Mouse (Mus musculus) hindbrain, embryonic 10.5 days (tissue): ENCODE measurements at regions not wholly inside any gene's neighbourhood (a gene's known extent, or its start where the extent isn't known, plus 50 kb on each side); places are given as distances from the start of the nearest gene placed in this dataset.
A peak's percentile ranks its signal among the peaks of the same experiment; 100 is the strongest.

Experiments
- DNase-seq: peaks from one replicate; pipeline ENCODE4 v3.0.0-alpha.2; 2017; ENCODE audit warnings: low spot score
- H3K27ac ChIP-seq: fragments of 300-500 bp; sonication (generic); 2 replicates; pipeline ENCODE4 v1.5.1; 2016; ENCODE audit warnings: mild to moderate bottlenecking, moderate library complexity
- H3K27me3 ChIP-seq: fragments of 300-500 bp; sonication (generic); 2 replicates; pipeline ENCODE4 v1.6.1; 2016; ENCODE audit warnings: mild to moderate bottlenecking; ENCODE audit not compliant: poor library complexity, insufficient read depth, severe bottlenecking
- H3K36me3 ChIP-seq: fragments of 300-500 bp; sonication (generic); 2 replicates; pipeline ENCODE4 v1.6.1; 2016; ENCODE audit warnings: mild to moderate bottlenecking, moderate library complexity
- H3K4me1 ChIP-seq: fragments of 300-500 bp; sonication (generic); replicated peaks from 2 replicates; pipeline ENCODE4 v1.6.1; 2016; ENCODE audit warnings: mild to moderate bottlenecking
- H3K4me3 ChIP-seq: fragments of 300-500 bp; sonication (generic); 2 replicates; pipeline ENCODE4 v1.5.1; 2016; ENCODE audit warnings: mild to moderate bottlenecking, moderate library complexity
- H3K9me3 ChIP-seq: fragments of 300-500 bp; sonication (generic); 2 replicates; pipeline ENCODE4 v1.6.1; 2016; ENCODE audit warnings: mild to moderate bottlenecking, moderate library complexity
- WGBS: fragments of 180-500 bp; shearing (Covaris S2); methylation state at CpG from one replicate; pipeline ENCODE4 v1.1.7; 2016; 5-methylcytosine and 5-hydroxymethylcytosine counted together

GRCm38 (mm10) chr6:100923070-100923469 is 89.6 kb downstream of the Ppp4r2 start:
- Histone ChIP-seq H3K4me1 (no peaks in the 10 kb centered on the region), H3K36me3 (no peaks in the 10 kb centered on the region), H3K27me3 (no peaks in the 10 kb centered on the region), H3K4me3 (no peak overlapping the region), H3K27ac (no peak overlapping the region), H3K9me3 (no peaks in the 10 kb centered on the region)
- 80% methylated on average over 7 of the region's 7 CpGs for WGBS
- no peak for DNase-seq

GRCm38 (mm10) chr6:100923686-100924085 is 90.3 kb downstream of the Ppp4r2 start:
- no peak for DNase-seq
- no peaks in the 10 kb centered on the region for H3K9me3 ChIP-seq
- H3K4me1 ChIP-seq, result no peaks in the 10 kb centered on the region
- no peak overlapping the region for H3K4me3 ChIP-seq
- 71% methylated on average over 4 of the region's 4 CpGs for WGBS
- no peaks in the 10 kb centered on the region for H3K27me3 ChIP-seq
- H3K27ac ChIP-seq, result no peak overlapping the region
- H3K36me3 ChIP-seq, result no peaks in the 10 kb centered on the region

GRCm38 (mm10) chr6:100928791-100929758 is 95.7 kb downstream of the Ppp4r2 start:
- peaks cover 13% of the 10 kb centered on the region; the same call in 1 of the 2 replicates for H3K4me1 ChIP-seq
- no peaks in the 10 kb centered on the region for H3K9me3 ChIP-seq
- no peak overlapping the region for H3K4me3 ChIP-seq
- H3K27ac ChIP-seq, result no peak overlapping the region
- no peak for DNase-seq
- H3K36me3 ChIP-seq, result no peaks in the 10 kb centered on the region
- WGBS, result 78% methylated on average over 16 of the region's 16 CpGs
- H3K27me3 ChIP-seq, result no peaks in the 10 kb centered on the region

GRCm38 (mm10) chr6:100929759-100930358 is 96.4 kb downstream of the Ppp4r2 start:
- no peak for DNase-seq
- Histone ChIP-seq H3K27me3 (no peaks in the 10 kb centered on the region), H3K27ac (no peak overlapping the region), H3K4me1 (peaks cover 13% of the 10 kb centered on the region; the same call in 1 of the 2 replicates), H3K9me3 (no peaks in the 10 kb centered on the region), H3K36me3 (no peaks in the 10 kb centered on the region), H3K4me3 (no peak overlapping the region)
- WGBS, result 58% methylated on average over 10 of the region's 10 CpGs

GRCm38 (mm10) chr6:100930706-100931105 is 97.3 kb downstream of the Ppp4r2 start:
- Histone ChIP-seq H3K9me3 (no peaks in the 10 kb centered on the region), H3K27ac (0 out of 2 replicates have a peak overlapping the region, but pooled peaks have one; percentile 16), H3K4me3 (no peak overlapping the region), H3K36me3 (no peaks in the 10 kb centered on the region), H3K4me1 (peaks cover 13% of the 10 kb centered on the region; the same call in 1 of the 2 replicates), H3K27me3 (no peaks in the 10 kb centered on the region)
- WGBS, result 75% methylated on average over 6 of the region's 6 CpGs
- no peak for DNase-seq

GRCm38 (mm10) chr6:100934424-100934823 is 101.0 kb downstream of the Ppp4r2 start:
- H3K27me3 ChIP-seq, result no peaks in the 10 kb centered on the region
- DNase-seq, result no peak
- no peak overlapping the region for H3K27ac ChIP-seq
- peaks cover 9% of the 10 kb centered on the region; the same call in 1 of the 2 replicates for H3K4me1 ChIP-seq
- H3K4me3 ChIP-seq, result no peak overlapping the region
- H3K36me3 ChIP-seq, result no peaks in the 10 kb centered on the region
- H3K9me3 ChIP-seq, result no peaks in the 10 kb centered on the region
- 94% methylated on average over 5 of the region's 5 CpGs for WGBS

- Histone ChIP-seq H3K9me3 (no peaks in the 10 kb centered on the region), H3K4me1 (no peaks in the 10 kb centered on the region), H3K4me3 (no peak overlapping the region), H3K27me3 (no peaks in the 10 kb centered on the region), H3K27ac (no peak overlapping the region), H3K36me3 (no peaks in the 10 kb centered on the region)
- 90% methylated on average over 1 of the region's 1 CpGs for WGBS
- no peak for DNase-seq
Observed at GRCm38 (mm10) chr6:100937802-100938201, 104.4 kb downstream of the Ppp4r2 start.

- H3K36me3 ChIP-seq, result no peaks in the 10 kb centered on the region
- no peaks in the 10 kb centered on the region for H3K9me3 ChIP-seq
- H3K4me1 ChIP-seq, result no peaks in the 10 kb centered on the region
- H3K4me3 ChIP-seq, result no peak overlapping the region
- no peak for DNase-seq
- WGBS, result 80% methylated on average over 11 of the region's 11 CpGs
- H3K27ac ChIP-seq, result no peak overlapping the region
- no peaks in the 10 kb centered on the region for H3K27me3 ChIP-seq
Observed at GRCm38 (mm10) chr6:100938376-100938775, 105.0 kb downstream of the Ppp4r2 start.

GRCm38 (mm10) chr6:100939042-100939441 is 105.6 kb downstream of the Ppp4r2 start:
- no peak for DNase-seq
- 86% methylated on average over 12 of the region's 12 CpGs for WGBS
- Histone ChIP-seq H3K27ac (no peak overlapping the region), H3K9me3 (no peaks in the 10 kb centered on the region), H3K4me3 (no peak overlapping the region), H3K36me3 (no peaks in the 10 kb centered on the region), H3K27me3 (no peaks in the 10 kb centered on the region), H3K4me1 (no peaks in the 10 kb centered on the region)

- WGBS, result 83% methylated on average over 5 of the region's 5 CpGs
- DNase-seq, result no peak
Observed at GRCm38 (mm10) chr6:100939766-100940165, 106.3 kb downstream of the Ppp4r2 start.

GRCm38 (mm10) chr6:100941686-100942085 is 108.3 kb downstream of the Ppp4r2 start:
- Histone ChIP-seq H3K4me1 (no peaks in the 10 kb centered on the region), H3K27ac (no peak overlapping the region), H3K4me3 (no peak overlapping the region), H3K9me3 (no peaks in the 10 kb centered on the region), H3K27me3 (no peaks in the 10 kb centered on the region), H3K36me3 (no peaks in the 10 kb centered on the region)
- WGBS, result 87% methylated on average over 2 of the region's 2 CpGs
- DNase-seq, result no peak

More at GRCm38 (mm10) chr6:100939766-100940165, 106.3 kb downstream of the Ppp4r2 start:
- no peaks in the 10 kb centered on the region for H3K27me3 ChIP-seq
- H3K9me3 ChIP-seq, result no peaks in the 10 kb centered on the region
- no peak overlapping the region for H3K27ac ChIP-seq
- no peaks in the 10 kb centered on the region for H3K4me1 ChIP-seq
- no peaks in the 10 kb centered on the region for H3K36me3 ChIP-seq
- H3K4me3 ChIP-seq, result no peak overlapping the region

- Histone ChIP-seq H3K4me1 (peaks cover 4% of the 10 kb centered on the region; the same call in 1 of the 2 replicates), H3K27me3 (no peaks in the 10 kb centered on the region), H3K27ac (no peak overlapping the region), H3K4me3 (no peak overlapping the region), H3K36me3 (no peaks in the 10 kb centered on the region), H3K9me3 (no peaks in the 10 kb centered on the region)
- no peak for DNase-seq
- 86% methylated on average over 6 of the region's 6 CpGs for WGBS
Observed at GRCm38 (mm10) chr6:100942956-100943355, 109.5 kb downstream of the Ppp4r2 start.

- WGBS, result 92% methylated on average over 2 of the region's 2 CpGs
- DNase-seq, result no peak
- no peaks in the 10 kb centered on the region for H3K36me3 ChIP-seq
- H3K9me3 ChIP-seq, result no peaks in the 10 kb centered on the region
- H3K27ac ChIP-seq, result no peak overlapping the region
- H3K4me1 ChIP-seq, result peaks cover 8% of the 10 kb centered on the region; the same call in 1 of the 2 replicates
- no peaks in the 10 kb centered on the region for H3K27me3 ChIP-seq
- H3K4me3 ChIP-seq, result no peak overlapping the region
Observed at GRCm38 (mm10) chr6:100945796-100946195, 112.4 kb downstream of the Ppp4r2 start.
